Mouse (Mus musculus): Measurements from ENCODE around the gene Cradd.

Gene Cradd

DNA sequence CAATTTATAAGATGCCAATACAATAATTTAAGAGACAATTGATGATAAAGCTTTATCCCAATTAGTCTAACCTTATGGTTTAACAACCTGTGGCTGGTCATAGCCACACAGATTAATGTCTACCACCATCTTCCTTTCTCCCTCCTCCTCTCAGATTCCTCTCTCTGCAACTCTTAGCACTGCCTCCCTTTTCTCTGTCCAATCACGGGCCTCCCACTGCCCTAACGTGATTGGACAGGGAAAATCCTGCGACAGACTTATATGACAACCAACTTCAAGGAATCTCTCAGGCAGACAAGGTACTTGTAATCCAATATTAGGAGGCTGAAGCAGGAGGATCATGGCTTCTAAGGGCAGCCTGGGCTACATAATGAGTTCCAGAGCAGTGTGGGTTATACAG lies 8.7 kb upstream of the Cradd start:
- DNase-seq (ENCODE audit: extremely low spot score) = no peak

DNA sequence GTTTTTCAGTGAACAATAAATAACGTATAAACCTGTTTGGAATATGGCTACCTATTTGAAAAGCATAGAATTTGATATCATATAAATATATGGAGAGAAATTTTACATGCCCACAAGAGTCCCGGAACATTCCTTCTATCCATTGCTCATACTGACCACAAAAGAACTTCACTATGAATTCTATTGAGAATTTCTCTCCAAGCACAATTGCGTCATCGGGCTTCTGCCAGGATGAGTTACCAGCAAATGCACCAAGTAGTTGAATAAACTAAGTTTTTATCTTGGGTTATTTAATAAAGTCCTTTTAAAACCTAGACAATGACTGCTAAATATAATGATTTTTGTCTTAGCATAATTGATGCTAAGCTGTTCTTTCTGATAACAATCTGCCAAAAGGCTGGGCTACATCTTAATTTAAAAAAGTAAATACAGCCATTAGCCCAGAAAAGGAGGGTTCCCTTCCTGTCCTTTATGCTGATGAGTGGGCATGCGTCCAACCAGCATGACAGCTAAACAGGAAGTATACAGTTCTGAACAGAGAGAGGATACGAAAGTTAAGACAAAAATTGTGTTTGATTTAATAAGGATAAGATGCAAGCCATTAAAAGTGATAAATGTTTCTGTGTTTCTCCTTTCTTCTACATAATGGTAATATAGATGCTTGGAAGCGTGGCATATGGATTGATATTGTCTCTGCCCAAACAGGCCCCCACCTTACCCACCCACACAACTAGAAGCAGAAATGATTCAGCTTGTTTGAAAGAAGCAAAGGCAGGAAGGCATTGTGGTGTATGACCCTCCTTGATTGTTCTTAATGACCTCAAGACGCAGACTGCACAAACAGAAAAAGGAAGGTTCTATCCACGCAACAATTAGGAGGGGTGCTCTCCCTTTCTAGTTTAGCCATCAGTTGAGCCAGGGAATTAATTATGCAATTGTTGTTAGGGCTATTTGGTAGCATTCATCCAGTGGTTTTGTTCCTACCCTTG lies 6.7 kb upstream of the Cradd start:
- no peak for DNase-seq (ENCODE audit: extremely low spot score)

DNA sequence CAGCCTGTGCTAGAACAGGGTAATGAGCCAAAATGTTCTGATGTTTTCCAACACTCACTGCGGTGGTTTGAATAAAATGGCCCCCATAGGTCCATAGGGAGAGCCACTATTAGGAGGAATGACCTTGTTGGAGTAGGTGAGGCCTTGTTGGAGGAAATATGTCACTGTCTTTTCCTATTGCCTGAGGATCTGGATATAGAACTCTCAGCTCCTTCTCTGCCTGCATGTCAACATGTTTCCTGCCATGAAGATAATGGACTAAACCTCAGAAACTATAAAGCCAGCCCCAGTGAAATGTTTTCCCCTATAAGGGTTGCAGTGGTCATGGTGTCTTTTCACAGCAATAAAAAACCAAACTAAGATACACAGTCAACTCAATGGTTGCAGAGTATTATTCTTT lies 6.0 kb upstream of the Cradd start:
- no peak for DNase-seq (ENCODE audit: extremely low spot score)

DNA sequence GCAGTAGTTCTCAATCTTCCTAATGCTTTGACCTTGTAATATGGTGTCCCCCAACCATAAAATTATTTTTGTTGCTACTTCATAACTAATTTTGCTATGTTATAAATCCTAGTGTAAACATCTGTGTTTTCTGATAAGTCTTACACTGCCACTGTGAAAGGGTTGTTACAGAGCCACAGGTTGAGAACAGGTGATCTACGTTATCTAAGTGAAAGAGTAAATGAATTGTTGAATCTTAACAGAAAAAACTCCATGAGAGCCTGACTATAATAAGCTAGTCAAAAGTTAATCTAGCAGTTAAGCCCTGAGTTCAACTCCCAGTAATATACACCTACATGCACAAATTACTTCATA lies 322 bp upstream of the Cradd start:
- no peak for DNase-seq (ENCODE audit: extremely low spot score)

DNA sequence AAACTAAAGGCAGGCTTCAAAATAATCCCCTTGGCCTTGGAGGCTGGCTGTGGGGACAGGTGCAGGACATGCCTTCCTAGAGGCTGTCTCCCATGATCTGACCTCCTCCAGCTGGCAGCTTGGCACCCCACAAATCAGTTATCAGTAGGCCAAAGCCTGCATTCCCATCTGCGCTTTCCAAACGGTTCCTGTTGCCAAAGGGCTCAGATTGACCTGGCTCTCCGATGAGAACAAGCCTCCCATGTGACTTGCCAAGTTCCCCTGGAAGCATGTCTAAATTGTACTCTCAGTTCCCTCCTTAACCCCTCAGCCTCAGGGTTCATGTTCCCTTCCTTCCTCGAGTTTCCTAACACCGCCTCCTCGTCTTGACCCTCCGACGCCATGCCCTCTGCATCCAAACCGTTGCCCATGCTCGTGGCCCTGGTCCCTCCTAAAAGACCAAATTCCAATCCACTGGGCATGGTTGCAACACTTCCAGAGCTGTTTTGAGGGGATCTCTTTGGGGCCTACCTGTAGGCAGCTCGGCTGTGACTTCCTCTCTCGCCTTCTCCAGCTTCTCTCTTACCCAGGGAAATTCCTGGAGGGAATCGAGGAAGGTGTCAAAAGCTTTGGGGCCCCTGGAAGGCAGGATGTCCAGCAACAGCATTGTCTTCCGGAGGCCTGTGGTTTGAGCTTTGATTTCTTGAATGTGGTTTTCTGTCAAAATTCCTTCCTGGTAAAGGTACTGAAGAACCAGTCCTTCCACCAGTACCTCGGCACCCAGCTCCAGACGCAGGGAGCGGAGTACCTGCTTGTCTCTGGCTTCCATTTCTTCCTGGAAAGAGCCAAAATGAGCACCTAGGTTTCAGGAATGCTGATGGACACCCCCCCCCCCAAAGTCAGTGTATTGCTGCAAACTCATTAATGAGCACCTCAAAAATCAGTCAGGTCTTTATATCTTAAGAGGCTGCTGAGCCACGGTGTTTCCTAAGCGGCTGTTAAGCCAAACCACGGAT lies 1.6 kb downstream of the Cradd start:
- no peak for DNase-seq (ENCODE audit: extremely low spot score)

DNA sequence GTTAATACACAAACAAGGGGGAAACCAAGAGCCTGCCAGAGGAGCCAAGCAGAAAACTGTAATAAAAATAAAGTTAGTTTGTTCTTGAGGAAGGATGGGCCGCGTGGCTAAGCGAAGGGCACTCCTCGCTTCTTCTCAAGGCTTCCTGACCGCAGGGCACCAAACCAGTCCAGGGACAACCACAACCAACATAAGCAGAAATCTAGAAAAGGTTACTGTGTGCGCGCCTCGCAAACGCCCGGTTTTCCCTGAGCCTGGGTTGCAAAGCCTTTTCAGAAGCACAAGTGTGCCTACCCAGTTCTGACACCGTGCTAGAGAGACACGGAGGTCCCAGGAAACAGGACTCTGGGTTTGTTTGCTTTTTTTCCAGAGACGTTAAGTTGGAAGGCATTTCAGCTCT lies 4.9 kb downstream of the Cradd start:
- no peak for DNase-seq (ENCODE audit: extremely low spot score)

DNA sequence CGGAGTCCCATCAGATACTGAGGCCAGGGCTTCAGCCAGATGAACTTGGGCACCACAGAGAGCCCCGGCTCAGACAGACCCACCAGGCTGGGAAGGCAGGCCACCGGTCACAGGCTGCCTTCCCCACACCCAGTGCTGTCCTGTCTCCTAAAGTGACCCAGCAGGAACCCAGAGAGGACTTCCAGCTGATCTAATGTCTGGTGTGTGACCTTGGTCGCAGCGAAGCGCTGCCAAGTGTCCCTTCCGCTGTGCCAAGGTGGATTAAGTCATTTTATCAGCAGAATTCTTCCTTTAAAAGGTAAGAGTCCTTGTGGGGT lies 5.6 kb downstream of the Cradd start:
- no peak for DNase-seq (ENCODE audit: extremely low spot score)

DNA sequence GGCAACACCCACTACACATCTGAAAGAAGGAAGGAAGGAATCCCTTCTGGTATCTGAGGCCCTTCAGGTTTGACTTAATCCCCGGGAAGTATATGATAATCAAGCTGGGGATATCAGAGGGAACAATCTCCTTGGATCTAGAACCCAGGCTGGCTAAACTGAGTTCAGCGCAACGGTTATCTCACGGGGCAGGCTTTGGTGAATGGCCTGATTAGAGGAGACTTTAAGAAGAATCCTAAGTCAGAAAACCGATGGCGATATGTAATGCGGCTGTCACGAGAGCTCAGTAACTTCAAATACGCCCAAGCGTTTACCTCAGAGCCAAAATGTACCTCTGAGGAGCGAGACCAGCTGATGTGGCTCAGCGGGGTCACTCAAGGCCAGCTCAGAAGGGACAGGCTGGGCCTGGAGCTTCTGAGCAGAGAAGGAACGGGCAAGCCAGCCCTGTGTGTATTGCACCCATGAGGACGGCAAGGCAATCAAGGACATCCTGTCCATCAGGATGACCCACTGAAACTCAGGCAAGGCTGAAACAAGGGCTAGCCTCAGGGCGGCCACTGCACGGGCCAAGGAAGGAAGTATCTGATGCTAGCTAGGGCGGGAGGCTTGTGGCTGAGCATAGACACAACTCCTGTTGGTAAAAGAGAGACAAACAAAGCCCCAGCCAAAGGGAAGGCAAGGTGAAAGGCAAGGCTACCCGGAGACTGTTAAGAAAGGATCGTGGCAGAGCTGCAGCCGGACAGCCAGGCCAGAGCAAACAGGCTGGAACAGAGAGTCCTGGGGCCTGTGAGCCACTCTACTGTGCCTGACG lies 6.1 kb downstream of the Cradd start:
- DNase-seq (ENCODE audit: extremely low spot score) = no peak

DNA sequence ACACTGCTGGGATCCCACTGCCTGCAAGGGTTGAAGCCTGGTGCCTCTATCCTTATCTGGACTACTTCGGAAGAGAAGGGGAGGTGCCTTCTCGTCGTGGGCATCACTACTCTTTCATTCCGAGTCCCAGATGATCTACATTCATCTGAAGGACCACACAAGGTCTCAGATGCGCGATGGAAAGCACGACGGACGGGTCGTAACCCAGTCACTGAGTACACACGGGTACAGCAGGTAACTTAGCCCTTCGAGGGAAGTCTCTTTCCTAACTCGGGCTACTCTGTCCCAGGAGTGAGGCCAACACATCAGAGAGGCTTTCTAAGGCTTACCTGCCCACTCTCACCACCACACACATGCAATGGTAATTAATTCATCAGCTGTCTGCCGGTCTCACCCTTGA lies 6.8 kb downstream of the Cradd start:
- no peak for DNase-seq (ENCODE audit: extremely low spot score)

DNA sequence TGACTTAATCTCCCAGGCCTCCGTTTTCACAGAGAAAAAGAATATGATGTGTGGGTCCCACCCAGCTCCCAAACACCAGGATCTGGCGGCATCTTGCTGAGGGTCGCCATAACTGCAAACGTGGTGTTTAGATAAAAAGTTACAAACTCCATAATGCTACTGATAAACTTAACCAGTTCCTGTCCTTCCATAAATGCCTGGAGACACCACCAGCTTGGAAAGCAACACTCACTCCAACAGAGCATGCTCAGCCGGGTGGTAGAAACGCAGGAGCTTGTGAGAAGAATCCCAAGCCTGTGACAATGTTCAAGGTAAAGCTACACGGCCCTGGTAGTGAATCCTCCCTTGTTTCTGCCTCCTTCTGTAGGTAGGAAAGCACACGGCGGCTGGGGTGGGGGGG lies 7.3 kb downstream of the Cradd start:
- DNase-seq (ENCODE audit: extremely low spot score) = no peak

DNA sequence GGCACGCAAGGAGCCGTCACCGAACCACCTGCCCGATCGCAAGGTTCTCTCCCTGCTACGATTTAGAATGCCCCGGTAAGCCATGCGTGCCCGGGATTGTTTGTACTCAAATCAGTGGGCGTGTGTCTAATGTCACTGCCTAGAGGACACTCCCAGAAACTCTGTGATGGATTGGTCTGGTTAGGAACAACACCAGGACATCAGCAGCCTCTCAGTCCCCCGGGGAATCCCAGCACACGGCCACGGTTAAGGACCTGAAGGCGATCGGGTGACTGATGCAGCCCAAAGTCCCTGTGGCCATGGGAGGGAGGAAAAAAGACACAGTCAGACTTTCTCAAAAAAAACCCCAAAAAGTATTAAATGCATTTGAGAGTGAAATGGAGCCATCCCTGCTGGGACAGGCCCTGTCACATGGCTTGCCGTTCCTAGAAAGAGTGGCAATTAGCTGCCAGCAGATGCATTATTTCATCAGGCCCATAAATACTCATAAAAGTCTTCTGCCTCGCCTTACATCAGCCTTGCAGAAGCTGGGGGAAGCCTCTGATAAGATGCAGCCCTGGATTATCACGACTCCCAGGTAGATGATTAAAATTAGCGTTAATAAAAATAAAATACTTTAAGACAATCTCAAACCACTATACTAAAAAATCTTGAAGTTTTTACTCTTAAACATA lies 8.0 kb downstream of the Cradd start:
- DNase-seq (ENCODE audit: extremely low spot score) = no peak

DNA sequence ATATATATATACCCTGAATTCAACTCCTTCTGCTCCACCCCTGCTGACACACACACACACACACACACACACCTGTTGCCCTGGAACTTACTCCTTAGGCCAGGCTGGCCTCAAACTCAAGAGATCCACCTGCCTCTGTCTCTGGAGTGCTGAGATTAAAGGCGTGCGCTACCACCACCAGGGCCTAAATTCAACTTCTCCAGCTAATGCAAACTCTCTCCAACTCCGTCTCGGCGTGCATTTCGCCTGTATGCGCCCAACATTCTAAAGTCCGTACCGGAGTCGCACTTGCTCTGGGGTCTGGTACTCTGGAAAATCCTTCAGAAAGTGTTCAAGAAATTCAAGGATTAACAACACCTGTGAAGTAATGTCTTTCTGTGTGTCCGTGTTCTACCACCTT lies 8.6 kb downstream of the Cradd start:
- DNase-seq (ENCODE audit: extremely low spot score) = no peak

DNA sequence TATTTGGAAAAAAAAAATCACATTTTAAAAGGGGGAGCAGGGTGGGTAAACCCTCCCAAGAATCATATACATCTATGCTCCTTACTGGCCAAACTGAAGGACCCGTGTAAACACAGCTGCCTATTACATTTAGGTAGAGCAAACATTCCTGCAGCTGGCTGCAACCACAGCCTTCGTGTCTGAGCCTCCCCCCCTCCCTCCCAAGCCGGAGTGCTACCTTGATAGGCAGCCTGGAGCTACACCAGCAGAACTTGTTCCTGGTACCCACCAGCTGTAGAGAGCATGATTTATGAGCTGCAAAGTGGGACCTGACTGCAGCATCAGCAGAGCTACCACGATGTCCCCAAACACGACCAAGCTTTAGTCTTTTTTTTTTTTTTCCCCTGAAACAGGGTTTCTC lies 9.9 kb downstream of the Cradd start:
- no peak for DNase-seq (ENCODE audit: extremely low spot score)

DNA sequence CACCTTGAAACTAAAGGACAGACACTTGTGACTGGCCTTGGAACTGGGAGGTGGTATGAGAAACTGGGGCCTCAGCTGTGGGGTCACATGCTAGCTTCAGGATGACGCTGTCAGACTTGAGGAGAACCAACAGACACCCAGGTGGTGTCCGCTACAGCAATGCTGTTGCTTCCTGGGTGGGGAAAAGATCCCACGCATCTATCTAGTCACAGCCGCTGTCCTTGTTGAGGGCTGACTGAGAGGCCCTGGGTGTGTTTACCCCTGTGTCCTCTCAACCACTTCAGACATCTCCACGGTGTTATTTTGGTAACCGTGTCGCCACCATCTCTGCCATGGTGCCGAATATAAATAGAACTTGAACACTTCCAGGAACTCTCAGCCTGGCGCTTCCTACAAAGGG lies 10.4 kb downstream of the Cradd start:
- DNase-seq (ENCODE audit: extremely low spot score) = no peak

DNA sequence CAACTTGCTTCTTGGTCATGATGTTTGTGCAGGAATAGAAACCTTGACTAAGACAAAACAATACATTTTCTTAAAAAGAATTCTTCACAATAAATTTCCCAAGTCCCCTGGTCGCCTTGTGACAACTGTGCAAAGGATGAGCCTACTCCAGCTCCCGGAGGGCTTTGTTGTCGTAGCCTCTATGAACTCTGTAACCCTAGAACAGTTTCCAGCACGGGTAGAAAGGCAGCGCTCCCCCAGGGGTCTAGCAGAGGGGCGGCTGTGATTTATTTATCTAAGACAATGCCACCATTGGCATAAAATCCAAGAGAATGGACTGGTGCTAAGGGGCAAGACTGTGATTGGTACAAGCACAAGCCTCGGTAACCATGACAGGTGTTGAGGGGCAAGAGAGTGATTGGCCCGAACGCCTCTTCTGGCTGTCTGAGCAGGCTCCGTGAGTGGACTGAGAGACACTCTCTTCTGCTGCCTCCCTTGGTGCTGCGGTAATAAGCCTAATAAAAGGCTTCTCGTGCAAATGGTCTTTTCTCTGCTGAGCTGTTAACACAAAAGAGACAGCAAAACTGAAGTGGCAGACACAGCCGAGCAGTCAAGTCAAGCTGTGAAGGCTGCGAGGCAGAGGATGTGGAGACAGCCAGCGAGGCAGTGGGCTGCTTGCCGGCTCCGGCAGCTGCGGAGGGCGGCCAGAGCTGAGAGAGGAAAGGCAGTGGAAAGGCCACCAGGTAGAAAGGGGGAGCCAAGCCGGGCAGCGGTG lies 13.1 kb downstream of the Cradd start:
- peak; percentile 55 for DNase-seq (ENCODE audit: extremely low spot score)

DNA sequence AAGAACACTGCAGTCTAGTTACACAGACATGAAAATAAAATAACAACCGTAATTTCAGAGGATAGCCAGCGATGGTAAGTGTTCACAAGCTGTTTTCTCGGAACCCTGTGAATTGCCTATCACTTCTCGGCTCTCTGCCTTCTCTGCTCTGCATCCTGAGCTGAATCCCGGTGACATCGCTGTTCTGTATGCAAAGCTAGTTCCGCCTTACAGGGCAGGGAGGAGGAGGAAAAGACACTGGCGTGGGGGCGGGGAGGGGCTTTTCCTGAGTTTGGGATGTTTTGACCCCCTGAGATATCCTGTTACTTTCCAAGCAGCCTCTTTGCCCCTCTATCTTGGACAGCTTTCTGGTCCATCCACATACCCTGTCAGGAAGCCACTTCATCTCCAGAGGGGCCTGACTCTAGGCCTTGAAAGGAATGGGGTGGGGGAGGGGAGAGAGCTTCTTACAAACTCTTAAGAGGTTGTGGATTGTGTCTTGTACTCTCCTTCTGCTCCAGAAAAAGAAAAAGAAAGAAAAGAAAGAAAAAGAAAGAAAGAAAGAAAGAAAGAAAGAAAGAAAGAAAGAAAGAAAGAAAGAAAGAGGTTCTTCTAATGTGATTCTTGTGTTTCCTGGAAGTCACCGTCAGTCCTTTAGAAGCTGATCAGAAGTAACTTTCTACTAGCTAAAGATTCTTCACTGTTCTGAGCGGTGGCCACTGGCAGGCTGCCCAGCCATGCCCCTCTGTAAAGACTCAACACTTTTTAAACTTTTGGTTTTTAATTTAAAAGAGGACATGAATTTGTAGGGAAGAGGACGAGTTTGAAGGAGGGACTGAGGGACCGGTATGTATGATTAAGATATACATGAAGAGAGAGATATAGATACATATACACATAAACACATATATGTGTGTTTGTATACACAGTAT lies 14.3 kb downstream of the Cradd start:
- peak; percentile 42 for DNase-seq (ENCODE audit: extremely low spot score)

DNA sequence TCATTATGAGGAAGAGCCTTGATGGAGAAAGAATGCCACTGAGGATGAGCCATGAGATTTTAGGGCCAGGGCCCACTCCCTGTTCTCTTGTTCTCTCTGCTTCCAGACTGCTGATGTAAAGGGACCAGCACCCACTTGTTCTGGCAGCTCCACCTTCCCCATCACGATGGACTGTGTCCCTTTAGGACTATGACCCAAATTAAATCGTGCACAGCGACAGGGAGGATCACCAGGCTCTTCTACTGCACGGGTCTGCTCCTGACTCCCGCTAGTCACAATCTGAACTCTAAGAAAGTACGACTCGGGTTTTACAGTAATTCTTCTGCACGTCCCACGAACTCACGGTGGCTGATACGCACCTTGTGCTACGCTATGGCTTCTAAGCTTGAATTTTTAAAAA lies 14.9 kb downstream of the Cradd start:
- DNase-seq (ENCODE audit: extremely low spot score) = no peak

DNA sequence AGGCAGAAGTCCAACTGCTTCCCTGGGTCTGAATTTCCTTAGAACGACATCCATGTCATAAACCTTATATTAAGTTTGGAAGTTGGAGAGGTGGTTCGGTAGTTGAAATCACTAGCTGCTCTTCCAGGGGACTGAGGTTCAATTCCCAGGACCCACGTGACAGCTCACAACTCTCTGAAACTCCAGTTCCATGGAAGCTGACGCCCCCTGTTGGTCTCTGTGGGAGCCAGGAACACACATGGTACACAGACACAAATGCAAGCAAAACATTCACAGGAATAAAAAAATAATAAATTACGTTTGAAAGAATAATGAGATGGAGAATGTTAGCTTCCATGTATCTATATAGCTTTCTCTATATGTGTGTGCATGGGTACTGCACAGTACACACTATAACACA lies 16.0 kb downstream of the Cradd start:
- no peak for DNase-seq (ENCODE audit: extremely low spot score)

DNA sequence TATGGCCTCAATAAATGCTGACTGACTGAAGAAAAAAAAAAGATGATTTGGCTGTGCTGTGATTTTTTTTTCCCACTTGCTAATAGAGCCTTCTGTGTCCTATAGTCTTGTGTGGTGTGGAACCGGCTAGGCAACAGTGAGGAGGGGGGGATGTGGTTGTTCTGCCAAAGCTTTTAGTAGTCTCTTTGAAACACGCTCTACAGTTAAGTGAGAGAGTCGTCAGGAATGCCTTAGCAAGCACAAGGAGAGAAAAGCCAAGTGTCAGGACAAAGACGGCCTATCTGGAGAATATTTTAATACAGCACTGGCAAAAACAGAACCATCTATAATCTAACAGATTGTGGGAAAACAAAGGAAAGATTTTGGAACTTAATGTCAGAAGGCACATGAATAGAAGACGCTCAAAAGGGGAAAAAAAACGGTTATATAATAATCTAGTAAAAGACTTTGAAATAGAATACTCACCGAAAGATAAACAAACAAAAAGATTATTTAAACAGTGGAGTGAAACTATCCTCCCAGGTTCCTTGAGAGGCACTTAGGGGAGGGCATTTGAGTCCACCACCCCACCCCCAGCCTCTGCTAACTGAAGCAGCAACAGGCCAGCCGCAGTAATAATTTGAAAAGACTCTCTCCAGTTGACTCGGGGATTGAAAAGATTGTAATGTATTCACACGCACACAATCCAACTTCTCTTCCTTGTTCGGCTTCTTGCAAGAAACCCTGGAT lies 16.9 kb downstream of the Cradd start:
- DNase-seq (ENCODE audit: extremely low spot score) = no peak

Measured in embryo, embryonic 9.5 days (tissue).